Mouse (Mus musculus) intestine, embryonic 15.5 days (tissue): ENCODE measurements around the gene Slc39a11. TPM values are rescaled to one million over a fixed set of nuclear protein-coding genes. Genes with fewer than 3 reads are reported as not detected.

ENCODE experiments used
- ATAC-seq: fragments of 200-750 bp; cut with Nextera tagmentation; 2 replicates; pipeline ENCODE4 v1.8.0; 2017; ENCODE audit warnings: moderate TSS enrichment, moderate library complexity
- H3K27ac ChIP-seq: fragments of 300-500 bp; sonication (generic); 2 replicates; pipeline ENCODE4 v1.5.1; 2015; ENCODE audit warnings: mild to moderate bottlenecking, inconsistent platforms
- H3K27me3 ChIP-seq: fragments of 300-500 bp; sonication (generic); replicated peaks from 2 replicates; pipeline ENCODE4 v1.6.1; 2015; ENCODE audit warnings: inconsistent platforms
- H3K36me3 ChIP-seq: fragments of 300-500 bp; sonication (generic); 2 replicates; pipeline ENCODE4 v1.6.1; 2015; ENCODE audit warnings: inconsistent platforms
- H3K4me1 ChIP-seq: fragments of 300-500 bp; sonication (generic); replicated peaks from 2 replicates; pipeline ENCODE4 v1.6.1; 2015; ENCODE audit warnings: inconsistent platforms
- H3K4me2 ChIP-seq: fragments of 300-500 bp; sonication (generic); replicated peaks from 2 replicates; pipeline ENCODE4 v1.6.1; 2015; ENCODE audit warnings: mild to moderate bottlenecking, inconsistent platforms
- H3K4me3 ChIP-seq: fragments of 300-500 bp; sonication (generic); replicated peaks from 2 replicates; pipeline ENCODE4 v1.5.1; 2015; ENCODE audit warnings: inconsistent platforms
- H3K9ac ChIP-seq: fragments of 300-500 bp; sonication (generic); 2 replicates; pipeline ENCODE4 v1.6.1; 2015; ENCODE audit warnings: inconsistent platforms
- H3K9me3 ChIP-seq: fragments of 300-500 bp; sonication (generic); 2 replicates; pipeline ENCODE4 v1.6.1; 2016; ENCODE audit warnings: inconsistent platforms
- WGBS: fragments of 180-500 bp; shearing (Covaris S2); methylation state at CpG from one replicate; pipeline ENCODE4 v1.1.7; 2015; 5-methylcytosine and 5-hydroxymethylcytosine counted together
- polyA plus RNA-seq: library from polyadenylated mRNA; unstranded; fragments of >200 nt; fragmentation: Nextera tagmentation; extraction: Ambion mirVana; gene quantifications from 2 replicates; pipeline ENCODE4 v1.2.1, GENCODE M21; 2015

The Slc39a11 gene
- polyA plus RNA-seq, 1 experiment from 2014 or later = 40.8 TPM

GRCm38 (mm10) chr11:113225748-113226147 is 424.1 kb downstream of the Slc39a11 start:
- H3K4me3 ChIP-seq = no peak overlapping the region
- ATAC-seq = no peak
- H3K4me1 ChIP-seq = peaks cover 17% of the 10 kb centered on the region
- 0 out of 2 replicates have a peak overlapping the region, but pooled peaks have one; percentile 48 for H3K27ac ChIP-seq
- 49% methylated on average over 3 of the region's 3 CpGs for WGBS
- H3K27me3 ChIP-seq = no peaks in the 10 kb centered on the region
- no peak overlapping the region for H3K4me2 ChIP-seq
- H3K9me3 ChIP-seq = no peaks in the 10 kb centered on the region
- no peak overlapping the region for H3K9ac ChIP-seq
- no peaks in the 10 kb centered on the region for H3K36me3 ChIP-seq

GRCm38 (mm10) chr11:113223756-113224323 is 426.0 kb downstream of the Slc39a11 start:
- Histone ChIP-seq H3K9me3 (no peaks in the 10 kb centered on the region), H3K4me2 (peak overlapping the region; percentile 47), H3K9ac (peak overlapping the region; percentile 22; the same call in 1 of the 2 replicates), H3K4me3 (no peak overlapping the region), H3K27ac (peak overlapping the region; percentile 80), H3K36me3 (no peaks in the 10 kb centered on the region), H3K4me1 (peaks cover 17% of the 10 kb centered on the region), H3K27me3 (no peaks in the 10 kb centered on the region)
- WGBS = 14% methylated on average over 4 of the region's 4 CpGs
- ATAC-seq = peak; percentile 86

GRCm38 (mm10) chr11:113221267-113222195 is 428.3 kb downstream of the Slc39a11 start:
- Histone ChIP-seq H3K4me3 (no peak overlapping the region), H3K27me3 (no peaks in the 10 kb centered on the region), H3K4me2 (peak overlapping the region; percentile 40), H3K4me1 (peaks cover 17% of the 10 kb centered on the region), H3K27ac (peak overlapping the region; percentile 87), H3K9me3 (no peaks in the 10 kb centered on the region), H3K9ac (no peak overlapping the region), H3K36me3 (no peaks in the 10 kb centered on the region)
- 24% methylated on average over 18 of the region's 18 CpGs for WGBS
- ATAC-seq = peak; percentile 78

- Histone ChIP-seq H3K9me3 (no peaks in the 10 kb centered on the region), H3K27me3 (no peaks in the 10 kb centered on the region), H3K4me3 (no peak overlapping the region), H3K4me1 (peaks cover 14% of the 10 kb centered on the region), H3K27ac (peak overlapping the region; percentile 87; the same call in 1 of the 2 replicates), H3K36me3 (no peaks in the 10 kb centered on the region), H3K9ac (no peak overlapping the region), H3K4me2 (no peak overlapping the region)
- WGBS = 45% methylated on average over 2 of the region's 2 CpGs
- ATAC-seq = no peak
These were observed 429.2 kb downstream of the Slc39a11 start for GRCm38 (mm10) chr11:113220649-113221048.

- H3K4me2 ChIP-seq = no peak overlapping the region
- no peak overlapping the region for H3K4me3 ChIP-seq
- H3K36me3 ChIP-seq = no peaks in the 10 kb centered on the region
- no peak overlapping the region for H3K27ac ChIP-seq
- no peaks in the 10 kb centered on the region for H3K27me3 ChIP-seq
- no peak for ATAC-seq
- no peaks in the 10 kb centered on the region for H3K9me3 ChIP-seq
- no peaks in the 10 kb centered on the region for H3K4me1 ChIP-seq
- H3K9ac ChIP-seq = no peak overlapping the region
- WGBS = 85% methylated on average over 7 of the region's 7 CpGs
These were observed 435.1 kb downstream of the Slc39a11 start for GRCm38 (mm10) chr11:113214741-113215140.

GRCm38 (mm10) chr11:113212390-113213025 is 437.4 kb downstream of the Slc39a11 start:
- WGBS = 75% methylated on average over 13 of the region's 13 CpGs
- Histone ChIP-seq H3K27me3 (no peaks in the 10 kb centered on the region), H3K9me3 (no peaks in the 10 kb centered on the region), H3K4me2 (no peak overlapping the region), H3K36me3 (no peaks in the 10 kb centered on the region), H3K4me1 (peaks cover 4% of the 10 kb centered on the region; the same call in 1 of the 2 replicates), H3K27ac (no peak overlapping the region), H3K9ac (no peak overlapping the region), H3K4me3 (no peak overlapping the region)
- ATAC-seq = no peak

- Histone ChIP-seq H3K4me3 (no peak overlapping the region), H3K27me3 (no peaks in the 10 kb centered on the region), H3K9ac (no peak overlapping the region), H3K9me3 (no peaks in the 10 kb centered on the region), H3K4me2 (0 out of 2 replicates have a peak overlapping the region, but pooled peaks have one; percentile 27), H3K27ac (peak overlapping the region; percentile 28; the same call in 1 of the 2 replicates), H3K4me1 (peaks cover 4% of the 10 kb centered on the region; the same call in 1 of the 2 replicates), H3K36me3 (no peaks in the 10 kb centered on the region)
- 55% methylated on average over 16 of the region's 16 CpGs for WGBS
- peak; percentile 82 for ATAC-seq
These were observed 440.5 kb downstream of the Slc39a11 start for GRCm38 (mm10) chr11:113209220-113209878.

GRCm38 (mm10) chr11:113208521-113209072 is 441.3 kb downstream of the Slc39a11 start:
- Histone ChIP-seq H3K4me3 (no peak overlapping the region), H3K9me3 (no peaks in the 10 kb centered on the region), H3K4me1 (peaks cover 4% of the 10 kb centered on the region; the same call in 1 of the 2 replicates), H3K4me2 (peak overlapping the region; percentile 27; the same call in 1 of the 2 replicates), H3K36me3 (no peaks in the 10 kb centered on the region), H3K27me3 (no peaks in the 10 kb centered on the region), H3K27ac (peak overlapping the region; percentile 6; the same call in 1 of the 2 replicates), H3K9ac (no peak overlapping the region)
- 56% methylated on average over 18 of the region's 18 CpGs for WGBS
- ATAC-seq = peak; percentile 87

GRCm38 (mm10) chr11:113207966-113208365 is 441.9 kb downstream of the Slc39a11 start:
- no peaks in the 10 kb centered on the region for H3K27me3 ChIP-seq
- H3K4me1 ChIP-seq = peaks cover 4% of the 10 kb centered on the region; the same call in 1 of the 2 replicates
- no peaks in the 10 kb centered on the region for H3K9me3 ChIP-seq
- no peak overlapping the region for H3K4me2 ChIP-seq
- no peak overlapping the region for H3K27ac ChIP-seq
- ATAC-seq = no peak
- WGBS = 86% methylated on average over 11 of the region's 14 CpGs
- H3K4me3 ChIP-seq = no peak overlapping the region
- no peak overlapping the region for H3K9ac ChIP-seq
- H3K36me3 ChIP-seq = no peaks in the 10 kb centered on the region

GRCm38 (mm10) chr11:113206099-113206498 is 443.8 kb downstream of the Slc39a11 start:
- peaks cover 5% of the 10 kb centered on the region; the same call in 1 of the 2 replicates for H3K4me1 ChIP-seq
- no peak for ATAC-seq
- H3K9me3 ChIP-seq = no peaks in the 10 kb centered on the region
- WGBS = 73% methylated on average over 10 of the region's 10 CpGs
- no peak overlapping the region for H3K4me2 ChIP-seq
- H3K27ac ChIP-seq = no peak overlapping the region
- H3K36me3 ChIP-seq = no peaks in the 10 kb centered on the region
- no peaks in the 10 kb centered on the region for H3K27me3 ChIP-seq
- no peak overlapping the region for H3K9ac ChIP-seq
- H3K4me3 ChIP-seq = no peak overlapping the region

- Histone ChIP-seq H3K9me3 (no peaks in the 10 kb centered on the region), H3K4me1 (0 out of 2 replicates have a peak, but pooled peaks cover 6% of the 10 kb centered on the region), H3K36me3 (no peaks in the 10 kb centered on the region), H3K9ac (no peak overlapping the region), H3K4me2 (no peak overlapping the region), H3K4me3 (no peak overlapping the region), H3K27ac (no peak overlapping the region), H3K27me3 (no peaks in the 10 kb centered on the region)
- ATAC-seq = no peak
- WGBS = 86% methylated on average over 7 of the region's 7 CpGs
These were observed 446.9 kb downstream of the Slc39a11 start for GRCm38 (mm10) chr11:113203008-113203407.
